28 mouse cellular contexts compared by ENCODE assay signal in the genomic region with DNA sequence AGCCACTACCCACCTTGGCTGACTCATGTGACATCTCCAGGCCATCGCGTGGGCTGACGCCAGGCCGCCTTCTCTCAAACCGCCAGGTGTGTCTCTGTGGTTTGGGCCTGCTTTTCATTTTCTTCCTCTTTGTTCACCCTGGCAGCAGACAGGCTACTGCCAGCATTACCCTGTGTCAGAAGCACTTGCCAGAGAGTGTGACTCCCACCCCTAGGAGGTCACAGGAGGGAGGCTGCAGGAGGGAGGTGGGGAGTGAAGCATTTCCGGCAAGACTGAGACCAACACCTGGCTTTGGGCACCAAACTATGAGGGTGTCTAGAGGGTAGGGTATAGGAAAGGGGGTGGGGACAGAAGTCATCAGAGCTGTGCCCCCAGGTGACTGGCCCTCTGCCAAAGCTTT. TPM values are rescaled to one million over a fixed set of nuclear protein-coding genes. Genes with fewer than 3 reads are reported as not detected.
DNase-seq lines count a peak whose midpoint lies in the region; ATAC-seq and TF ChIP-seq lines count a peak whose summit lies in the region.
"Had no signal": no experiment of that assay in that cellular context is flagged by ENCODE, and none has a peak within 500 bp of the region (broad histone marks: within the 10 kb centered on the region; RNA-seq: fewer than 3 reads in every experiment).

No protein-coding gene starts in this region.

- TF ChIP-seq CTCF in stomach, postnatal 0 days (IDR thresholded peaks at IDR 0.05; ENCODE audit: low read depth): no peak
- no peak for TF ChIP-seq CTCF in thymus, adult 2 months (IDR thresholded peaks at IDR 0.05; ENCODE audit: borderline replicate concordance, control insufficient read depth, extremely low read depth, insufficient read depth, low read length, poor library complexity)

- WGBS in stomach, embryonic 16.5 days: 67% methylated on average over 6 of the region's 6 CpGs
- WGBS in stomach, postnatal 0 days: 60% methylated on average over 6 of the region's 6 CpGs
- 3% methylated on average over 6 of the region's 6 CpGs for WGBS in thymus, adult 2 months
- 77% methylated on average over 6 of the region's 6 CpGs for WGBS in kidney, embryonic 16.5 days

- DNase-seq in stomach, postnatal 0 days (ENCODE audit: low spot score): no peak
- DNase-seq in T-cell, adult 2 months (ENCODE audit: low spot score): peak; percentile 67
- peak; percentile 64 for DNase-seq in thymus, adult 2 months
- DNase-seq in thymus, postnatal 4 days: peak; percentile 55
- no peak for DNase-seq in left cerebral cortex, postnatal 14 days (ENCODE audit: low spot score in 2 of 2)
- DNase-seq in layer of hippocampus, postnatal 10 days (ENCODE audit: low spot score in 2 of 2): no peak
- DNase-seq: adrenal gland, postnatal 10 days; cerebellum, adult 8-10 months; gastrocnemius, postnatal 10 days; heart, postnatal 10 days; kidney, adult 11 months; liver, embryonic 13.5 days; lung, postnatal 4 days; right cerebral cortex, adult 18-20 months; right cerebral cortex, postnatal 4 days had no signal

- intact Hi-C loops in left cerebral cortex, postnatal 14 days (cut with DNase I): loop anchor here (5.0 kb wide), 1 partner anchor 282 kb away; no protein-coding TSS in a partner anchor

- 0 out of 2 replicates have a peak overlapping the region, but pooled peaks have one; percentile 17 for H3K27ac ChIP-seq in stomach, embryonic 16.5 days (ENCODE audit: low read length)
- H3K27ac ChIP-seq in stomach, postnatal 0 days (replicated peaks): no peak overlapping the region
- H3K27ac ChIP-seq in thymus, adult 2 months (ENCODE audit: control insufficient read depth, insufficient read depth, low read length): peak overlapping the region; percentile 78
- no peak overlapping the region for H3K27ac ChIP-seq in kidney, embryonic 16.5 days (ENCODE audit: low read length)
- H3K27ac ChIP-seq: embryonic facial prominence, embryonic 10.5 days; forebrain, embryonic 15.5 days; hindbrain, embryonic 12.5 days; kidney, embryonic 15.5 days; limb, embryonic 13.5 days; liver, embryonic 13.5 days; lung, embryonic 15.5 days; midbrain, embryonic 10.5 days; neural tube, embryonic 15.5 days; stomach, embryonic 15.5 days had no signal

- no peak for ATAC-seq in stomach, embryonic 16.5 days (ENCODE audit: insufficient read depth, low FRiP score)
- no peak for ATAC-seq in stomach, postnatal 0 days (ENCODE audit: low FRiP score, low TSS enrichment)
- no peak for ATAC-seq in kidney, embryonic 16.5 days (ENCODE audit: low FRiP score, low TSS enrichment)
- ATAC-seq: forebrain, embryonic 15.5 days had no signal

- H3K4me1 ChIP-seq in stomach, embryonic 16.5 days (ENCODE audit: control insufficient read depth, insufficient read depth, low read length): peaks cover 10% of the 10 kb centered on the region
- no peaks in the 10 kb centered on the region for H3K4me1 ChIP-seq in stomach, postnatal 0 days (replicated peaks; ENCODE audit: control insufficient read depth, insufficient read depth)
- peaks cover 37% of the 10 kb centered on the region for H3K4me1 ChIP-seq in thymus, adult 2 months (replicated peaks; ENCODE audit: control insufficient read depth, insufficient read depth, low read length)
- no peaks in the 10 kb centered on the region for H3K4me1 ChIP-seq in kidney, embryonic 16.5 days (ENCODE audit: insufficient read depth, low read length)
- H3K4me1 ChIP-seq: embryonic facial prominence, embryonic 10.5 days; forebrain, embryonic 15.5 days; hindbrain, embryonic 12.5 days; midbrain, embryonic 10.5 days had no signal

- H3K9me3 ChIP-seq in stomach, embryonic 16.5 days (replicated peaks; ENCODE audit: control insufficient read depth, low read length): no peaks in the 10 kb centered on the region
- no peaks in the 10 kb centered on the region for H3K9me3 ChIP-seq in stomach, postnatal 0 days (ENCODE audit: control insufficient read depth, low read length)
- no peaks in the 10 kb centered on the region for H3K9me3 ChIP-seq in kidney, embryonic 16.5 days (ENCODE audit: low read length)
- H3K9me3 ChIP-seq: embryonic facial prominence, embryonic 10.5 days; forebrain, embryonic 15.5 days; heart, embryonic 12.5 days; hindbrain, embryonic 12.5 days; kidney, embryonic 15.5 days; limb, embryonic 13.5 days; liver, embryonic 13.5 days; lung, embryonic 15.5 days; midbrain, embryonic 10.5 days; neural tube, embryonic 15.5 days; stomach, embryonic 15.5 days had no signal

- no peaks in the 10 kb centered on the region for H3K36me3 ChIP-seq in stomach, embryonic 16.5 days (ENCODE audit: control insufficient read depth, insufficient read depth, low read length)
- no peaks in the 10 kb centered on the region for H3K36me3 ChIP-seq in stomach, postnatal 0 days (ENCODE audit: control insufficient read depth, insufficient read depth, low read length)
- no peaks in the 10 kb centered on the region for H3K36me3 ChIP-seq in thymus, adult 2 months (ENCODE audit: control insufficient read depth, insufficient read depth, low read length)
- H3K36me3 ChIP-seq in kidney, embryonic 16.5 days (ENCODE audit: insufficient read depth, low read length): no peaks in the 10 kb centered on the region
- H3K36me3 ChIP-seq: embryonic facial prominence, embryonic 10.5 days; forebrain, embryonic 15.5 days; heart, embryonic 12.5 days; hindbrain, embryonic 12.5 days; kidney, embryonic 15.5 days; limb, embryonic 13.5 days; liver, embryonic 13.5 days; lung, embryonic 15.5 days; midbrain, embryonic 10.5 days; neural tube, embryonic 15.5 days; stomach, embryonic 15.5 days had no signal

- no peak overlapping the region for H3K4me2 ChIP-seq in stomach, embryonic 16.5 days (ENCODE audit: low read depth, low read length)
- H3K4me2 ChIP-seq in stomach, postnatal 0 days (replicated peaks; ENCODE audit: low read depth): no peak overlapping the region
- H3K4me2 ChIP-seq in kidney, embryonic 16.5 days (replicated peaks; ENCODE audit: low read depth, low read length): no peak overlapping the region
- H3K4me2 ChIP-seq: forebrain, embryonic 15.5 days; heart, embryonic 12.5 days; hindbrain, embryonic 12.5 days; kidney, embryonic 15.5 days; limb, embryonic 13.5 days; liver, embryonic 13.5 days; lung, embryonic 15.5 days; neural tube, embryonic 15.5 days; stomach, embryonic 15.5 days had no signal

- H3K4me3 ChIP-seq in stomach, embryonic 16.5 days (replicated peaks; ENCODE audit: low read length): no peak overlapping the region
- no peak overlapping the region for H3K4me3 ChIP-seq in stomach, postnatal 0 days (ENCODE audit: low read depth, low read length)
- no peak overlapping the region for H3K4me3 ChIP-seq in thymus, adult 2 months (ENCODE audit: control insufficient read depth, insufficient read depth, low read length)
- H3K4me3 ChIP-seq in kidney, embryonic 16.5 days (ENCODE audit: low read length): no peak overlapping the region
- H3K4me3 ChIP-seq: embryonic facial prominence, embryonic 10.5 days; forebrain, embryonic 15.5 days; heart, embryonic 12.5 days; hindbrain, embryonic 12.5 days; kidney, embryonic 15.5 days; limb, embryonic 13.5 days; liver, embryonic 13.5 days; lung, embryonic 15.5 days; midbrain, embryonic 10.5 days; neural tube, embryonic 15.5 days; stomach, embryonic 15.5 days had no signal

- H3K9ac ChIP-seq in stomach, embryonic 16.5 days (ENCODE audit: low read length): no peak overlapping the region
- no peak overlapping the region for H3K9ac ChIP-seq in stomach, postnatal 0 days (ENCODE audit: low read length)
- H3K9ac ChIP-seq in kidney, embryonic 16.5 days (replicated peaks; ENCODE audit: low read length): no peak overlapping the region
- H3K9ac ChIP-seq: forebrain, embryonic 15.5 days; heart, embryonic 12.5 days; hindbrain, embryonic 12.5 days; kidney, embryonic 15.5 days; limb, embryonic 13.5 days; liver, embryonic 13.5 days; lung, embryonic 15.5 days; neural tube, embryonic 15.5 days; stomach, embryonic 15.5 days had no signal

- no peak for TF ChIP-seq EP300 in stomach, postnatal 0 days (optimal IDR thresholded peaks at IDR 0.05)

- no peak for TF ChIP-seq POLR2A in thymus, adult 2 months (IDR thresholded peaks at IDR 0.05; ENCODE audit: control insufficient read depth, extremely low read depth, insufficient read depth, low read length, poor library complexity)

- H3K27me3 ChIP-seq in stomach, embryonic 16.5 days (ENCODE audit: control insufficient read depth, insufficient read depth, low read length): no peaks in the 10 kb centered on the region; the same call in 1 of the 2 replicates
- no peaks in the 10 kb centered on the region for H3K27me3 ChIP-seq in stomach, postnatal 0 days (ENCODE audit: control insufficient read depth, insufficient read depth, low read length)
- no peaks in the 10 kb centered on the region for H3K27me3 ChIP-seq in thymus, adult 2 months (ENCODE audit: control insufficient read depth, insufficient read depth, low read length)
- H3K27me3 ChIP-seq in kidney, embryonic 16.5 days (ENCODE audit: insufficient read depth, low read length): no peaks in the 10 kb centered on the region
- H3K27me3 ChIP-seq: forebrain, embryonic 15.5 days; neural tube, embryonic 15.5 days; stomach, embryonic 15.5 days had no signal

RNA-seq across cellular contexts. Expression of a gene that starts 21.4 kb away (rescaled TPM):
- polyA plus RNA-seq in stomach, embryonic 16.5 days (2015; fragmentation: Nextera tagmentation; extraction: Ambion mirVana): 1.6 and 2.6 TPM in 2 replicates
- polyA plus RNA-seq in stomach, postnatal 0 days (2015; fragmentation: Nextera tagmentation; extraction: Ambion mirVana): 1.9 and 2.1 TPM in 2 replicates
- 2.0 and 2.5 TPM in 2 replicates for polyA plus RNA-seq in thymus, adult 2 months (2012; rRNA removed)
- polyA plus RNA-seq in kidney, embryonic 16.5 days (2015; fragmentation: Nextera tagmentation; extraction: Ambion mirVana): 1.0 and 1.4 TPM in 2 replicates
- total RNA-seq in left cerebral cortex, postnatal 14 days (2021): under 1 TPM; 0.35 to 0.40 TPM
- total RNA-seq in layer of hippocampus, postnatal 10 days (2021): under 1 TPM; 0.41 to 0.42 TPM
- total RNA-seq: common myeloid progenitor, adult 5-6 weeks had no signal

Comparison
In these comparisons a context has a peak if more than half of its experiments do, and no peak if none do; other contexts are left out.
1. H3K27ac ChIP-seq: peak in stomach, embryonic 16.5 days (single experiment) and thymus, adult 2 months (single experiment); none in stomach, postnatal 0 days (single experiment) and kidney, embryonic 16.5 days (single experiment).
2. DNase-seq: peak in T-cell, adult 2 months (single experiment), thymus, adult 2 months (single experiment) and thymus, postnatal 4 days (single experiment); none in stomach, postnatal 0 days (single experiment), left cerebral cortex, postnatal 14 days (0 of 2) and layer of hippocampus, postnatal 10 days (0 of 2).